Mouse (Mus musculus) stomach, embryonic 16.5 days (tissue): ENCODE data around the gene Thada. TPM values are rescaled to one million over a fixed set of nuclear protein-coding genes. Genes with fewer than 3 reads are reported as not detected.

Experiments
- ATAC-seq: fragments of 200-750 bp; cut with Nextera tagmentation; 2 replicates; pipeline ENCODE4 v1.8.0; 2017; ENCODE audit warnings: moderate number of reproducible peaks, moderate TSS enrichment; ENCODE audit not compliant: insufficient read depth, low FRiP score
- H3K27ac ChIP-seq: fragments of 300-500 bp; sonication (generic); 2 replicates; pipeline ENCODE4 v1.5.1; 2014; ENCODE audit warnings: low read length
- H3K27me3 ChIP-seq: fragments of 300-500 bp; sonication (generic); 2 replicates; pipeline ENCODE4 v1.6.1; 2014; ENCODE audit warnings: low read length, control low read depth, mixed read lengths; ENCODE audit not compliant: control insufficient read depth, insufficient read depth
- H3K36me3 ChIP-seq: fragments of 300-500 bp; sonication (generic); 2 replicates; pipeline ENCODE4 v1.6.1; 2014; ENCODE audit warnings: low read length; ENCODE audit not compliant: control insufficient read depth, insufficient read depth
- H3K4me1 ChIP-seq: fragments of 300-500 bp; sonication (generic); 2 replicates; pipeline ENCODE4 v1.6.1; 2014; ENCODE audit warnings: low read length, control low read depth, mixed read lengths; ENCODE audit not compliant: control insufficient read depth, insufficient read depth
- H3K4me2 ChIP-seq: fragments of 300-500 bp; sonication (generic); 2 replicates; pipeline ENCODE4 v1.6.1; 2014; ENCODE audit warnings: low read depth, low read length, mixed read lengths
- H3K4me3 ChIP-seq: fragments of 300-500 bp; sonication (generic); replicated peaks from 2 replicates; pipeline ENCODE4 v1.5.1; 2014; ENCODE audit warnings: mild to moderate bottlenecking, low read length
- H3K9ac ChIP-seq: fragments of 300-500 bp; sonication (generic); 2 replicates; pipeline ENCODE4 v1.6.1; 2014; ENCODE audit warnings: low read length
- H3K9me3 ChIP-seq: fragments of 300-500 bp; sonication (generic); replicated peaks from 2 replicates; pipeline ENCODE4 v1.6.1; 2016; ENCODE audit warnings: low read length, control low read depth; ENCODE audit not compliant: control insufficient read depth
- WGBS: fragments of 180-500 bp; shearing (Covaris S2); extraction: QIAGEN DNeasy Blood & Tissue Kit; methylation state at CpG from one replicate; pipeline ENCODE4 v1.1.7; 2014; 5-methylcytosine and 5-hydroxymethylcytosine counted together
- polyA plus RNA-seq: library from polyadenylated mRNA; unstranded; fragments of >200 nt; fragmentation: Nextera tagmentation; extraction: Ambion mirVana; gene quantifications from 2 replicates; pipeline ENCODE4 v1.2.1, GENCODE M21; 2015

Gene Thada
- polyA plus RNA-seq, 1 experiment from 2014 or later, result 7.4 TPM

GRCm38 (mm10) chr17:84399431-84399830 lies 66.6 kb downstream of the Thada start:
- H3K27ac ChIP-seq, result no peak overlapping the region
- 72% methylated on average over 6 of the region's 6 CpGs for WGBS
- ATAC-seq, result no peak

GRCm38 (mm10) chr17:84390026-84390425 lies 76.0 kb downstream of the Thada start:
- Histone ChIP-seq H3K27ac (no peak overlapping the region), H3K9ac (no peak overlapping the region), H3K4me1 (no peaks in the 10 kb centered on the region), H3K4me3 (no peak overlapping the region), H3K4me2 (no peak overlapping the region), H3K36me3 (peaks cover 2% of the 10 kb centered on the region), H3K27me3 (no peaks in the 10 kb centered on the region), H3K9me3 (0 out of 2 replicates have a peak, but pooled peaks cover under 1% of the 10 kb centered on the region)
- WGBS, result 83% methylated on average over 2 of the region's 2 CpGs
- no peak for ATAC-seq

More at GRCm38 (mm10) chr17:84399431-84399830, 66.6 kb downstream of the Thada start:
- Histone ChIP-seq H3K36me3 (peaks cover 8% of the 10 kb centered on the region), H3K4me3 (no peak overlapping the region), H3K9me3 (no peaks in the 10 kb centered on the region), H3K4me2 (no peak overlapping the region), H3K9ac (no peak overlapping the region; the same call in 1 of the 2 replicates), H3K4me1 (0 out of 2 replicates have a peak, but pooled peaks cover 2% of the 10 kb centered on the region), H3K27me3 (no peaks in the 10 kb centered on the region)

- H3K27ac ChIP-seq, result peak overlapping the region; percentile 28; the same call in 1 of the 2 replicates
- H3K9me3 ChIP-seq, result peaks cover 6% of the 10 kb centered on the region; the same call in 1 of the 2 replicates
- peak; percentile 50; the same call in 1 of the 2 replicates for ATAC-seq
- no peaks in the 10 kb centered on the region for H3K27me3 ChIP-seq
- no peak overlapping the region for H3K4me3 ChIP-seq
- no peak overlapping the region for H3K4me2 ChIP-seq
- no peaks in the 10 kb centered on the region for H3K4me1 ChIP-seq
- WGBS, result 72% methylated on average over 4 of the region's 4 CpGs
- H3K36me3 ChIP-seq, result peaks cover 21% of the 10 kb centered on the region; the same call in 1 of the 2 replicates
- no peak overlapping the region for H3K9ac ChIP-seq
These were observed 79.8 kb downstream of the Thada start for GRCm38 (mm10) chr17:84386176-84386575.

GRCm38 (mm10) chr17:84385696-84386095 lies 80.3 kb downstream of the Thada start:
- Histone ChIP-seq H3K4me2 (no peak overlapping the region), H3K36me3 (peaks cover 21% of the 10 kb centered on the region; the same call in 1 of the 2 replicates), H3K27me3 (no peaks in the 10 kb centered on the region), H3K27ac (peak overlapping the region; percentile 28; the same call in 1 of the 2 replicates), H3K9me3 (peaks cover 6% of the 10 kb centered on the region; the same call in 1 of the 2 replicates), H3K4me1 (no peaks in the 10 kb centered on the region), H3K4me3 (no peak overlapping the region), H3K9ac (no peak overlapping the region)
- WGBS, result 75% methylated on average over 6 of the region's 6 CpGs
- ATAC-seq, result no peak; the same call in 1 of the 2 replicates

- H3K4me2 ChIP-seq, result no peak overlapping the region
- no peaks in the 10 kb centered on the region for H3K4me1 ChIP-seq
- peaks cover 21% of the 10 kb centered on the region; the same call in 1 of the 2 replicates for H3K36me3 ChIP-seq
- H3K4me3 ChIP-seq, result no peak overlapping the region
- H3K9ac ChIP-seq, result no peak overlapping the region
- H3K27me3 ChIP-seq, result no peaks in the 10 kb centered on the region
- ATAC-seq, result no peak
- peaks cover 6% of the 10 kb centered on the region; the same call in 1 of the 2 replicates for H3K9me3 ChIP-seq
- H3K27ac ChIP-seq, result no peak overlapping the region
These were observed 81.3 kb downstream of the Thada start for GRCm38 (mm10) chr17:84384661-84385060.

- Histone ChIP-seq H3K36me3 (peaks cover 21% of the 10 kb centered on the region; the same call in 1 of the 2 replicates), H3K4me1 (no peaks in the 10 kb centered on the region), H3K27ac (no peak overlapping the region), H3K4me2 (no peak overlapping the region), H3K9ac (no peak overlapping the region), H3K27me3 (no peaks in the 10 kb centered on the region), H3K4me3 (no peak overlapping the region), H3K9me3 (peaks cover 6% of the 10 kb centered on the region; the same call in 1 of the 2 replicates)
- no peak for ATAC-seq
- 93% methylated on average over 9 of the region's 9 CpGs for WGBS
These were observed 85.7 kb downstream of the Thada start for GRCm38 (mm10) chr17:84380340-84380739.

- no peak for ATAC-seq
- no peaks in the 10 kb centered on the region for H3K9me3 ChIP-seq
- H3K36me3 ChIP-seq, result no peaks in the 10 kb centered on the region; the same call in 1 of the 2 replicates
- H3K4me1 ChIP-seq, result 0 out of 2 replicates have a peak, but pooled peaks cover 3% of the 10 kb centered on the region
- H3K9ac ChIP-seq, result no peak overlapping the region
- 91% methylated on average over 4 of the region's 4 CpGs for WGBS
- no peak overlapping the region for H3K27ac ChIP-seq
- H3K27me3 ChIP-seq, result no peaks in the 10 kb centered on the region
- H3K4me3 ChIP-seq, result no peak overlapping the region
- no peak overlapping the region for H3K4me2 ChIP-seq
These were observed 89.1 kb downstream of the Thada start for GRCm38 (mm10) chr17:84376882-84377281.

- H3K4me2 ChIP-seq, result no peak overlapping the region
- no peaks in the 10 kb centered on the region for H3K27me3 ChIP-seq
- no peak for ATAC-seq
- H3K27ac ChIP-seq, result no peak overlapping the region
- H3K4me3 ChIP-seq, result no peak overlapping the region
- 78% methylated on average over 6 of the region's 6 CpGs for WGBS
- no peak overlapping the region for H3K9ac ChIP-seq
- no peaks in the 10 kb centered on the region for H3K9me3 ChIP-seq
- H3K4me1 ChIP-seq, result peaks cover 31% of the 10 kb centered on the region
- H3K36me3 ChIP-seq, result no peaks in the 10 kb centered on the region; the same call in 1 of the 2 replicates
These were observed 93.5 kb downstream of the Thada start for GRCm38 (mm10) chr17:84372411-84373045.

- peaks cover 40% of the 10 kb centered on the region for H3K4me1 ChIP-seq
- H3K36me3 ChIP-seq, result no peaks in the 10 kb centered on the region; the same call in 1 of the 2 replicates
- WGBS, result 67% methylated on average over 5 of the region's 5 CpGs
- no peaks in the 10 kb centered on the region for H3K9me3 ChIP-seq
- H3K9ac ChIP-seq, result no peak overlapping the region
- H3K4me2 ChIP-seq, result no peak overlapping the region
- H3K27ac ChIP-seq, result no peak overlapping the region; the same call in 1 of the 2 replicates
- no peak overlapping the region for H3K4me3 ChIP-seq
- no peaks in the 10 kb centered on the region for H3K27me3 ChIP-seq
- ATAC-seq, result no peak
These were observed 95.6 kb downstream of the Thada start for GRCm38 (mm10) chr17:84370385-84370784.
